Mouse (Mus musculus) central nervous system, embryonic 11.5 days (tissue): ENCODE results near the gene Clcc1. TPM values are rescaled to one million over a fixed set of nuclear protein-coding genes. Genes with fewer than 3 reads are reported as not detected.

Experiments used
- polyA plus RNA-seq: library from polyadenylated mRNA; depleted of rRNA; stranded (reverse); fragments of >200 nt; gene quantifications from 2 replicates; pipeline ENCODE4 v1.2.3, GENCODE M21; 2012; rRNA removed

The Clcc1 gene
- 65.8 and 76.3 TPM in 2 replicates for polyA plus RNA-seq

DNA sequence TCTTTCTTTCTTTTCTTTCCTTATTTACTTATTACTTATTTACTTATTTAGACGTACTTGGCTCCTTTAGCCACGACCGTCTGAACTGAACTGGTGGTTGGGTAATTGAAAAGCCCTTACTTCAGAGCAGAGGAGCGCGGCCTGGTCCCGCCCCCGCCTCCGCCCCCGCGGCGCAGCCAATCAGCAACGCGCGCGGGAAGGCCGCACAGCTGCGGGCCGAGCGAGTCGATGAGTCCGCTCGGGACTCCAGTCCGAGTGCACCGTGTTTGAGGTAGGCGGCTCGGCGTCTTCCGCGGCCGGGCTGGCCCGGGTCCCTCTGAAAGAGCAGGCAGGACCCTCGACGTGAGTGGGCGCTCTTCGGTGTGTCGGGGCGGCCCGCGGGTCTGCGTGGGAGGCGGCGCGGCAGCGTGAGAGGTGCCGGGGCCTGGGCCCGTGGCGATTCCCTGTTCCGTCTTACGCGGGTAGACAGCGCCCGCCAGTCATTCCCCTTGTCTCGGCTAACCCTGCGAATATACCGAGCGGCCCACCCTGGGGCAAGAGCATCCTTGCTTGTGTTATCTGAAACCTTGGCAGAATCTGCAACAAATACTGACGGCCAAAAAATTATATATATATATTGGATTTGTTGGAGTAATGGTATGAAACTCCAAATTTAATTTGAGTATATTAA, at the start of gene Clcc1:
Gene Clcc1 (plus strand): TSS at position 204 of the 670 bp plus-strand sequence.

DNA sequence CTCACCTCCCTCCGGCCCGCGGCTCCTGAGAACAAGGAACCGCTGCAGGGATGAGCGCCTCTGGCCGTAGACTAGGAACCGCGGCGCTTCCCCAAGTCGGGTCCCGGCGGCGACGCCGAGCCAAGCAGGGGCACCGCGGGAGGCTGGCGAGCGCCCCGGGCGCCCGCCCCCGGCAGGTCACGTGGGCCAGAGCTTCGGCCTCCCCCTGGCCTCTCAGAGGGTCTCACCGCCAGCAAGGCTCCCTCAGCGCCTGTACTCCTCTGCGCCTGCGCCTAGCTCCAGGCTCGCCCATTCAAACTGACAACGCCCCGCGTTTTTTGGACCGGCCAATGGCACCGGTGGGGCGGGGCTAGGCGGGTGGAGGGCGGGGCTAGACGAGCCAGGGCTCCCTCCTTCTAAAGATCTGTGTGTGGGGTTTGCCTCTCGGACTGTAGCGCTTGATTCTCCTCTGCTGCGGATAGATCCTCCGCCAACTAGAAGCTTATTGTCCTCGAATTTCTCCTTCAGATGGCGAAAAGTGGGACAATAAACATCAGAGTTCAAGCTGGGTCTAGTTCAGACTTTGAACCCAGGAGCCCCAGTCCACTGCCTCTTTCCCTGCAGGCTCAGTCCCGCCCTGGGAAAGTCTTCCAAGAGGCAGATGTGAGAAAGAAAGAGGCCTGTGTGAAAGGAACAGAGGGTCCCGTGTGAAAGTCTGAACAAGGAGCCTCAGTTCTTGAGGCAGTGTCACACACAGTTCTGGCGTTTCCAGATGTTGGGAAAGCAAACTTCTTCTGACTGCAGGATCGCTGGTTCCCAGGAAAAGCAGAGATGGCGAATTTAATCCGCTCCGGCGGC, 68.5 kb downstream of the Clcc1 start, which contains the start of gene Gpsm2:
Gene Gpsm2 (minus strand): TSS at position 274 of the 837 bp plus-strand sequence.

Other genes starting within 250 kb of the Clcc1 start
- gene Celsr2, start 238.4 kb upstream of the Clcc1 start, polyA plus RNA-seq, result 67.6 and 95.9 TPM in 2 replicates
- gene Sars, start 208.7 kb upstream of the Clcc1 start, polyA plus RNA-seq, result 131 and 259 TPM in 2 replicates
- 0.28 and 0.42 TPM in 2 replicates for gene 1700013F07Rik, start 119.8 kb upstream of the Clcc1 start, polyA plus RNA-seq
- 1.3 and 1.5 TPM in 2 replicates for gene 5330417C22Rik, start 117.4 kb upstream of the Clcc1 start, polyA plus RNA-seq
- gene Tmem167b, start 91.4 kb upstream of the Clcc1 start, polyA plus RNA-seq, result 16.5 and 21.5 TPM in 2 replicates
- 44.1 and 69.3 TPM in 2 replicates for gene Taf13, start 82.2 kb upstream of the Clcc1 start, polyA plus RNA-seq
- gene Wdr47, start 62.6 kb upstream of the Clcc1 start, polyA plus RNA-seq, result 26.6 and 32.4 TPM in 2 replicates
- 42.9 and 56.1 TPM in 2 replicates for gene Gpsm2, start 68.4 kb downstream of the Clcc1 start, polyA plus RNA-seq
- gene Aknad1, start 85.7 kb downstream of the Clcc1 start, polyA plus RNA-seq, result 0.08 and 0.34 TPM in 2 replicates
- 23.1 and 33.3 TPM in 2 replicates for gene Stxbp3, start 186.6 kb downstream of the Clcc1 start, polyA plus RNA-seq
- 0.11 TPM in 1 of 2 replicates, not detected in the other for gene Fndc7, start 236.1 kb downstream of the Clcc1 start, polyA plus RNA-seq